Mouse (Mus musculus) right cerebral cortex, postnatal 14 days (tissue): ENCODE measurements around the gene Marveld3.

Experiments used
- DNase-seq: peaks from one replicate; pipeline ENCODE4 v3.0.0; 2022

Gene Marveld3

GRCm38 (mm10) chr8:109961693-109962367 is at the start of gene Marveld3:
TSS of gene Marveld3 (minus strand) at chr8:109962203.
- peak; percentile 22 for DNase-seq

- DNase-seq = no peak
Measured at GRCm38 (mm10) chr8:110010868-110011267, 48.9 kb upstream of the Marveld3 start.

DNA sequence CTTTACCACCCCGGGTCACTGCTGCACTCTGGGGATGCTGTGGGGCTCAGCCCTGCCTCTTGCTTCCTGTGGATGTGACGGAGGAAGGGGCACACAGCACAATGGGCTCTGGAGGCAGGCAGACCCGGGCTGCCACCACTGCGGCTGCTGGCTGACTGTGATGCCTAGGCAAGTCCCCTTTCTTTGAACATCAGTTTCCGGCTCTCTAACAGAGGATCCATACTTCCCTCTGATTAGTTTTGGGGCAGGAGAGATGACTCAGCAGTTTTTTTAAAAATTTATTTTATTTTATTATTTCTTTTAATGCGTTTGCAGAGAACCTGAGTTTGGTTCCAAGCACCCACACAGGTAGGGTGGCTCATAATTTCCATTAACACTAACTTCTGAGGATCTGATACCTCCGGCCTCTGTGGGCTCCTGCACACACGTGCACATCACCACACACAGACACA is 47.0 kb upstream of the Marveld3 start:
- no peak for DNase-seq

GRCm38 (mm10) chr8:110008228-110008994 is 46.4 kb upstream of the Marveld3 start:
- no peak for DNase-seq

- no peak for DNase-seq
Measured at GRCm38 (mm10) chr8:110006312-110007023, 44.5 kb upstream of the Marveld3 start.

DNA sequence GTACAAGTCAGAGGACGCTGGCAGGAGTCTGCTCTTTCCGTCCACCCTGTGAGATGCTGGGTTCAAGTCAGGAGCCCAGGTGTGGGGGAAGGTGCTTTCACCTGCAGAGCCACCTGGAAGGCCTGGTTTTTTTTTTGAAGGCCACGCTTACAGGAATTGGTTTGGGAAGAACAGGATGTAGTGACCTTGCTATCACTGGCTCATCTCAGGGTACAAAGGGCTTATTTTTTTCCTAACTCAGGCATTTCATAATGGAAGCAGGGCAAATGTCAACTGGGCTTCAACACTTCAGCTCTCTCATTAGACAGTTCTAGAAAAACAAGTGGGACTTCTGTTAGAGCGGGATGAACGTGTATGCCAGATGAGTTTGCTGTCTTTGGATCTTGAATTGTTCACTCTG is 42.3 kb upstream of the Marveld3 start:
- no peak for DNase-seq

GRCm38 (mm10) chr8:110002953-110003352 is 41.0 kb upstream of the Marveld3 start:
- peak; percentile 14 for DNase-seq

DNA sequence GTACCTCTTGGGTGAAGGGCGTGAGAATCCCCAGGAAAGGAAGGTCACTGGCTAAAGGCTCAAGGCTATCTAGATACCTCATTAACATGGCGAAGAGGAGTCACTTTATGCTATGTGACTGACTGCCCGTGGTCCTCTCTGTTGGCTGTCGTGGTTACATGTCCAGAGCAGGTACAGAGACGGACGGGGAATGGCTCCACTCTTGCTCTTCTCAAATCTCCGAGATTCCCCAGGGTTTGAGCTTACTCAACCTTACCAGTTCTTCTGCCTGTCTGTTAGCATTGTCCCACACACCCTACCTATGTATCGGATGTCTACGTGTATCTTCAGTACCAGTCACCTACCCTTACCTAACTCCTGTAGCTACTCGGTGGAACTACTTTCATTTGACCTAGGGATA is 38.0 kb upstream of the Marveld3 start:
- no peak for DNase-seq

GRCm38 (mm10) chr8:109998066-109998465 is 36.1 kb upstream of the Marveld3 start:
- DNase-seq = no peak

- no peak for DNase-seq
Measured at GRCm38 (mm10) chr8:109997381-109997780, 35.4 kb upstream of the Marveld3 start.

GRCm38 (mm10) chr8:109992951-109993350 is 30.9 kb upstream of the Marveld3 start:
- DNase-seq = no peak

DNA sequence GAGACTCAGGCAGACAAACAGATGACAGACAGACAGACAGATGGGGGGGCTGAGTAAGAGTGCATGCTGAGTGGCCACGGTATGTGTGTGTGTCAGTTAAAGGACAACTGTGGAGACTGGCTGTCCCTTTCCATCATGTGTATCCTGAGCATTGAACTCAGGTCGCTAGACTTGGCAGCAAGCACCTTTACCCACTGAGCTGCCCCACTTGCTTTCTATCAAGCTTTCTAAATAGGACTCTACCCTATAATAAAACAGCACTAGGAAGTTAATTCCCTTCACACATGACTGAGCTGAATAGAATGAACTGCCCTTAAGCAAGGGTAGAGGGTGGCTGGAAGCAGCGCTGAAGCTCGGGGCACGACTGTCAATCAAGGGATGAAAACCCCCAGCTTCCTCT is 30.2 kb upstream of the Marveld3 start:
- no peak for DNase-seq

DNA sequence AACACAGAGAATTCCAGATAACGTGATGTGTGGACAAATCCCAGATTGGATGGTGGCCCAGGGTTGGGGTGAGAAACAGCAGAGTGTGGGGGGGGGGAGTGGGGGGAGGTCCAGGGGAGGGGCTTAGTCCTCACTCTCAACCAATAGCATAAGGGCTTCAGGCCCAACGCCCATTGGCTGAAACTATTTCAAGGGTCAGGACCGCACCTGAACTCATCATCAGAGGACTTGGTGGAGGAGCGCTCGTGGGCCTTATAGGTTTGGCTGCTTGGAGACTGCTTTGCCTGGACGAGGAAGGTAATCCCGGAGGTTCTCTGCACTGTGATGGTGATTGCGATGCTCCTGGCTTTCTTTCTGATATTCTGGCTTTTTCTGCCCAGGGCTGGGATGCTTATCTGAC is 28.2 kb upstream of the Marveld3 start, which contains the start of gene Tat:
Gene Tat (plus strand): TSS at position 214 of the 400 bp plus-strand sequence.
- DNase-seq = no peak

- DNase-seq = no peak
Measured at GRCm38 (mm10) chr8:109989151-109989550, 27.1 kb upstream of the Marveld3 start.

- no peak for DNase-seq
Measured at GRCm38 (mm10) chr8:109987776-109988175, 25.8 kb upstream of the Marveld3 start.

DNA sequence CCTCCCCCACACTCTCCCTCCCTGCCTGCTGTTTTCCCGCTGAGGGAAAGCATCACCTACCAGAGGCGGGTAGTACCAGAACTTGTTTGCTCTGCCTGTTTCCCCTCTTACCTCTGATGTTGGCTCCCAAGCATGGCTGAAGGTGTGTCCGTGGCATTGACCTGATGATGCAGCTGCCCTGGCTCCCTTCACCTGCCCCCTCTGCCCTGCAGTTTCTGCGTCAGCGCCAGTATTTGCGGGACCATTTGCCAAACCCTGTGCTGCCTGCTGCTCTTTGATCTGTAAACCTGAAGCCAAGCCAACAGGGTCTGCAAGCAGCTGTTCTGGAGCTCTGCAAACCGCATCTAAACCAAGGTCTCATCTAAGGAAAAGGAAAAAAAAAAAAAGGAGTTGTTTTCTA is 24.4 kb upstream of the Marveld3 start:
- DNase-seq = no peak

DNA sequence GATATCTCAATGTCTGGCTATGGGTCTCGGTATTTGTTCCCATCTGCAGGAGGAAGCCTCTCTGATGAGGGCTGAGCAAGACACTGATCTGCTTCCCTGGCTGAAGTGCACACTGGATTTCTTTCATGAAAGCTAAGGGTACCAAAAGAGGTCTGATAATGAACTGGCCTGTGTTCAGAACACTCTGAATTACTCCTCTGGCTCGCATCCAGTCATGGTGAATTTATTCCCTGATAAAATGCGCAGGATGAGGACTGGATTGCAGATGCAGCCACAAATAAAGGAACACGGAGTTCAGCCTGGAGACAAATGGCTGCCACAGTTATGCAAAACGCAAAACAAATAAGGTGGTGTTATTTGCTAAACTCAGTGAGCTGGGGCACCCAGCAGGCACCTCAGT is 21.9 kb upstream of the Marveld3 start:
- no peak for DNase-seq

- DNase-seq = no peak
Measured at GRCm38 (mm10) chr8:109982386-109983105, 20.5 kb upstream of the Marveld3 start.

GRCm38 (mm10) chr8:109979339-109979738 is 17.3 kb upstream of the Marveld3 start:
- no peak for DNase-seq

DNA sequence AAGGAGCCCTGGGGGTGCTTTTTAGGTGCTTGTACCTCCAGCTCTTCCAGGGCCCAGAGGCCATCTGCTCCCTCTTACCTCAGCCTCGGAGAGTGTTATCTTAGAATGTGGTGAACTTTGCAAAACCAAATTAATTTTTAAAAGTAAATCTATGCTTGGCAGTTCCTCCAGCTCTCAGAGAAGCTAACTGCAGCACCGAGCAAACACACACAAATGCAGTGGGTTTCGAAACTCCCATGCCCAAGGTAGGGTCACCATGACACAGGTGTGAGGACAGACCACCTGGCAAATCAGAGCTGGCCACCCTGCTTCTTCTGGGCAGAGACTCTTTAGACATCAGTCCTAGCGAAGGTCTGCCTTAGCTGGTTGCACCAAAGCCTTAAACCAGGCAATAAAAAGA is 10.9 kb upstream of the Marveld3 start:
- no peak for DNase-seq

DNA sequence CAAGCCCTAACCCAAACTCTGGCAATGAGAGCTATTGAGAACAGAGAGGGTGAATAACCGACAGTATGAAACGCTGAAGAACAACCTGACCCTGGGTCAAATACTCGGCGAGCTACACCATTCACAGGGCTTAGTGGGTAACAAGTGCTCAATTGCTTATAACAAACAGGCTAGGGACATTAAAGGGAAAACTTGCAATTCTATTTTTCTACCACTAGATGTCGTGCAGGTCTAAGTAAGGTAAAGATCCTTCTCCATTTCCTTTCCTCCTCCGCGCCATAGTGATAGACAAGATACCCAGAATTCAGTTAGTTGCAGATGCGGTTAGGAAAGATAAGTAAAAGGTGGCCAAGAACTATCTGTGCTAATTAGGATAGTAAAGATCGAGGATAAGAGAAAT is 8.3 kb upstream of the Marveld3 start:
- DNase-seq = no peak

DNA sequence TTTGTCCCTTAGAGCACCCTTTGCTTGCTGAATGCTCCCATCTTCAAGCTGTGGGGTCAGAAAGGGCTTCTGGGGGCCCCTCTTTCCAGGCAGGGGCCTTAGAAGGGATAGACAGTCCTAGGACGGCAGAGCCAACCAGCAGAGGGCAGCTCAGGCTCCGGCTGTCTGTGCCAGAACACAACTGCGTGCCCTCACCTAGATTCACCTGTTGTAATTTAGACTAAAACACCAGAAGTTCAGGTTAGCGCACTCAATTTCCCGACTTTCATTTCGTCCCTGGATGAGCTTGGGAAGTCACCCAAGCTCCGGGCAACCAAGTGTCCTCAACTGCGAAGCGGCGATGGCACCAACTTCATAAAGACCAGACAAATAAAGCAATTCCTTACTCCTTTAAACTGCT is 6.8 kb upstream of the Marveld3 start:
- DNase-seq = no peak

DNA sequence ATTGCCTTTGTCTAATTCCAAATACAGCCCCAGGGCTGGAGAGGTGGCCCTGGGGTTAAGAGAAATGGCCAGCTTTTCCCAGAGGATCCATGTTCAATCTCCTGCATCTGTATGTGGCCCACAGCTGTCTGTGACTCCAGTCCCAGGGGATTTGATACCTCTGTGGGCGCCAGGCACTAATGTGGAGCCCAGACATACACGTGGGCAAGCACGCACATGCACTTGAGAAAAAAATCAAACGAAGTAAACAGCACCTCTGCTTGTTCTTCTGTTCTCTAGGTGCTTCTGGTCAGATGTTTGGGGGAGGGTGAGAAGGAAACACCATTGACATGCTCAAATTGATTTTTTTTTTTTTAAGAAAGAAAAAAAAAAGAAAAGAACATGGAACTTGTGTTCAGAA is 2.1 kb upstream of the Marveld3 start:
- no peak for DNase-seq
